Mouse (Mus musculus) E14TG2a.4 (cell line): ENCODE data around the gene I0C0044D17Rik.

Source experiments
- H3K27me3 ChIP-seq: 2 replicates; pipeline ENCODE4 v1.6.1; 2014; ENCODE audit warnings: low read length, control low read depth; ENCODE audit not compliant: insufficient read depth
- H3K36me3 ChIP-seq: 2 replicates; pipeline ENCODE4 v1.6.1; 2014; ENCODE audit warnings: low read length, control low read depth; ENCODE audit not compliant: insufficient read depth
- H3K4me1 ChIP-seq: replicated peaks from 2 replicates; pipeline ENCODE4 v1.6.1; 2014; ENCODE audit warnings: low read depth, low read length, control low read depth
- H3K4me3 ChIP-seq: replicated peaks from 2 replicates; pipeline ENCODE4 v1.5.1; 2014; ENCODE audit warnings: mild to moderate bottlenecking, low read length
- H3K9me3 ChIP-seq: 2 replicates; pipeline ENCODE4 v1.6.1; 2014; ENCODE audit warnings: low read length, control low read depth
- CTCF ChIP-seq: conservative IDR thresholded peaks from 2 replicates; pipeline ENCODE4 v1.5.1; 2014; ENCODE audit warnings: low read length
- NANOG ChIP-seq: IDR thresholded peaks from 2 replicates; pipeline ENCODE4 v1.6.1; 2014; ENCODE audit warnings: borderline replicate concordance, low read length, mixed read lengths
- POU5F1 ChIP-seq: IDR thresholded peaks from 2 replicates; pipeline ENCODE4 v1.6.1; 2014; ENCODE audit warnings: low read length, borderline replicate concordance

I0C0044D17Rik gene

DNA sequence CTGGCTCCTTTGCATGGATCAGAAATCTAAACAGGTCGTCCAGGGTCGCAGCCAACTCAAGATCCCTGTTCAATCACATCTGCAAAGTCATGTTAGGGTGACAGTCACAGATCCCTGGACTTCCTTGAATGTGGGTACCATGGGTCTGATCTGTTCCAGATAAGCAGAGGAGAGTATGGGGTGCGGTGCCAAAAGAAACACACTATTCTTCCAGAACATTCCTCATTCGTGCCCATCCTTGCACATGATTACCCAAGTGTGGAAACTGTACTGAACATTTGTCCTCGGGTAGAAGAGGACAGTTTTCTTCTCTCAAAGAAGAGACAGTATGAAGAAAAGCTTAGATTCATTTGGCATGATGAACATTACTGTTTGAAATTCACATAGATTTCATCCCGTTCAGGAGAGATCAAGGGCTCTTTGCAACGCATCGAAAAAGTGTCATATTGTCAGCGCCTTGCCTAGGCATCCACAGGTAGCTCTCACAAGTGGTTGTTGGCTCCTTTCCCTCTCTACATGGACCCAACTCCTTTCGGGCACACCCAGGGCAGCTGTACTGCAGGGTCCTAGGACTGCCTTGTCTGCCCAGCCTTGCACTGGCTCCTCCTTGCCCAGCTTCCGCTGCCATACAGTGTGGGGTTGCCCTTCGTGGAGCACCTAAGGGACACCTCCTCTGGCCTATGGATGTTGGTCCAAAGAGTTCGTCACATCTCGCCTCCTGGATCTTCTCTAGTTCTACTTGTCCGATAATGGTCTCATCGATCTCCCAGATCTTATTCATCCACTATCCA is 14.3 kb upstream of the I0C0044D17Rik start:
- Histone ChIP-seq H3K4me1 (peaks cover 52% of the 10 kb centered on the region), H3K9me3 (no peaks in the 10 kb centered on the region), H3K36me3 (no peaks in the 10 kb centered on the region), H3K27me3 (no peaks in the 10 kb centered on the region), H3K4me3 (no peak overlapping the region)
- TF ChIP-seq POU5F1 (no peak), NANOG (no peak), CTCF (no peak)

DNA sequence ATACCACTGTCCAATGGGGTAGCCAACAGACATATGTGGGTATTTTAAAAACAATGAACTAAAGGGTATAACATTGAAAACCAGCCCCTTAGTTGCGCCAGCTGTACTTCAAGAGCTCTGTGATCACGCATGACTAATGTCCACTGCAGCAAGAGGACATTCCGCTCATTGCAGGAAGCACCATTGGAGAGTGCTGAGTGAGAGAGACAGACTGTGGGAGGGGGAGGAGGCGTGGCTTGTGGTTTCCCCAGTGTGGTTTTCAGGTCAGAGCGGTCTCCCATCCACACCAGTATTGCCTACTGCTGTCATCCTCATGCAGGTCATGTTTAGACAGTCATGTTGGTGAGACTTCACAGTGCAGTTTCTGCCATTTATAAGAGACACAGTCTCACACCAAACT is 12.9 kb upstream of the I0C0044D17Rik start:
- TF ChIP-seq POU5F1 (no peak), CTCF (no peak), NANOG (no peak)
- peaks cover 38% of the 10 kb centered on the region for H3K4me1 ChIP-seq
- H3K27me3 ChIP-seq: no peaks in the 10 kb centered on the region
- no peaks in the 10 kb centered on the region for H3K9me3 ChIP-seq
- no peaks in the 10 kb centered on the region for H3K36me3 ChIP-seq
- no peak overlapping the region for H3K4me3 ChIP-seq

DNA sequence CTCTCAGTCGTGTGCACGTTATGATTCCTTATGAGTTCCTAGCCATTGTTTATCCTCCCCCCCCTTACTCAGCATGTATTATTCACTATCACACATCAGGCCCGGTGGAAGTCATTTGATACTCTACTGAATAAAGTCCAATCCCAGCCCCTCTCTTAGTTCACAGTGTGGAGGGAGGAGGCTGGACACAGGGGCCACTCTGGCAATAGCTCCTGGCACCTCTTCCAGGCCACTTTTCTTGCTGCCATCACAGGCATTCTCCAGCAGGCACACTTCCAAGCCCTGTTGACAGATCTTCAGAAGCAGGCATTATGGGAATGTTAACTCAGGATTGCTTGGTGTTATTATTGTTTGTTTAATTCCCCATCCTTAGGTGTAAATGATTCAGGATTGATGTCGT is 11.1 kb upstream of the I0C0044D17Rik start:
- peaks cover 20% of the 10 kb centered on the region for H3K4me1 ChIP-seq
- no peaks in the 10 kb centered on the region for H3K27me3 ChIP-seq
- H3K36me3 ChIP-seq: no peaks in the 10 kb centered on the region
- no peak overlapping the region for H3K4me3 ChIP-seq
- no peaks in the 10 kb centered on the region for H3K9me3 ChIP-seq
- TF ChIP-seq CTCF: no peak
- no peak for TF ChIP-seq POU5F1
- TF ChIP-seq NANOG: no peak

DNA sequence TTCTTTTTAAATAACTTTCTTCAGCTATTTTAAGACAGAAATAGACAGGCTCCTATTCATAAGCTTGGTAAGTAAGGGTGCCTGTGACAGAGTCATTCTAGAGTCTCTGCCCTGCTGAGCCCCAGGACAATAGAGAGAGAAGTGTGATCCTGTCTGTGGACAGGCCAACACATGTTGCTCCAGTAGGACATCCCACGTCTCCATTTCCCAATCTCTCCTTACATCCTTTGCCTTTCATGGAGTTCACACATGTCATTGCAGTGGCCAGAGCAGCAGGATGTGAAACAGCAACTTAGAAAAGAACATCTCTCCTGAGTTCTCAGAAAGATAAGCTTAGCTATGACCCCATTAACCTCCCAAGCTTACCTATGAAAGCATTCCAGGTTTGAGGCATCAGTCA is 8.1 kb upstream of the I0C0044D17Rik start:
- Histone ChIP-seq H3K9me3 (no peaks in the 10 kb centered on the region), H3K27me3 (no peaks in the 10 kb centered on the region), H3K36me3 (no peaks in the 10 kb centered on the region), H3K4me1 (peaks cover 13% of the 10 kb centered on the region; the same call in 1 of the 2 replicates), H3K4me3 (no peak overlapping the region)
- TF ChIP-seq NANOG: no peak
- TF ChIP-seq POU5F1: no peak
- no peak for TF ChIP-seq CTCF

DNA sequence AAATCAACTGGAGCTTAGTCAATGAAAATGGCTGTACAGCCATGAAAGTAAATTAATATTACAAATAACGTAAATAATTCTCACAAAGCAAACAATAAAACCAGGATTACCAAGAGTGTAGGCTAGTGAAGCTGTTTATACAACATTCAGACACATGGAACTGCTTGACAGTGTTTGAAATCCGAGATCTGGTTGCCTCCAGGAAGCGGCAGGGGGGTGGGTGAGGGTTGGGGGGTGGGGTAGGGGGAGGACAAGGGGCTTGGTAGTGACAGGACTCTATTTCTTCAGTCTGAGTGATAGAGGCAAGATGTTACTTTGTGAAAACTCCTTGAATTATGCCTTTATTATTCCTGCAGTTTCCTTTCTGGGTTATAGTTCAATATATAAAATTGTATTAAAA is 3.1 kb upstream of the I0C0044D17Rik start:
- TF ChIP-seq NANOG: no peak
- TF ChIP-seq CTCF: no peak
- Histone ChIP-seq H3K4me3 (no peak overlapping the region), H3K9me3 (peaks cover 7% of the 10 kb centered on the region; the same call in 1 of the 2 replicates), H3K4me1 (peaks cover 7% of the 10 kb centered on the region; the same call in 1 of the 2 replicates), H3K36me3 (no peaks in the 10 kb centered on the region), H3K27me3 (no peaks in the 10 kb centered on the region)

DNA sequence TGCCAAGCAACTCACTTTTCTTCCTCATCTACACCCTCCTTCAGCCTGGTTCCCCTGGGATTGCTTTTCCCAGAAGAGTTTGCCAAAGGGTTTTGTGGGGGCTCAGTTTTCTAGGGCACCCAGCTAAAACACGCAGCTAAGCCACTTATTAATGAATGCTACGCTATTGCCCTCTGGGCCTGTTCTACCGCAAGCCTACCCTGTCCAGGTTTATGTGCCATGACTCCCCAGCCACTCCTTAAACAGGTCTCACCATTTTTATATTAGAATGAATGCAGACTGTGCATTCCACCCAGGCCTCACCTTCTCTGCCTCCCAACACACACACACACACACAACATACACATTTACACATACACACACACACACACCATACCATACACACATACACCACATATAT is 593 bp downstream of the I0C0044D17Rik start:
- peaks cover 18% of the 10 kb centered on the region for H3K4me1 ChIP-seq
- peaks cover 7% of the 10 kb centered on the region; the same call in 1 of the 2 replicates for H3K9me3 ChIP-seq
- no peak overlapping the region for H3K4me3 ChIP-seq
- H3K27me3 ChIP-seq: peaks cover 26% of the 10 kb centered on the region
- H3K36me3 ChIP-seq: no peaks in the 10 kb centered on the region
- TF ChIP-seq NANOG: no peak
- TF ChIP-seq POU5F1: no peak
- TF ChIP-seq CTCF: no peak

DNA sequence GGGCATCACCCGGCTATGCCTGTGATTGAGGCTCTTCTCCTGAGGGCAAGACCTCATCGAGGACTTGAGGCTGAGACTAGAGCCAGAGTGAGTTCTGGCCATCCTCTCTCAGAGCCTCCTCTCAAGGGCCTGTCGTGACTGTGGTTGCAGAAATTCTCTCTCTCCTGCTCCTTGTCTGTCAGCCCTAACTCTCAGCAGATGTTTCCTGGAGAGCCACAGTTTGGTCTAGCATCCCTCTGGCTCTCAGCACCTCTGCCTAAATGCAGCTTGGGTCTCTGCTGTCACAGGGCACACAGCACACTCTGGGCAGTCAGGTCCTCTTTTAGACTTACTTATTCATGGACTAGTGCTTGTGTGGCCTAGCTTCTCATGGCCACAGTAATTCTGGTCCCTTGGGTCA is 1.2 kb downstream of the I0C0044D17Rik start:
- Histone ChIP-seq H3K27me3 (peaks cover 32% of the 10 kb centered on the region), H3K4me3 (no peak overlapping the region), H3K4me1 (peaks cover 22% of the 10 kb centered on the region), H3K36me3 (no peaks in the 10 kb centered on the region), H3K9me3 (peaks cover 7% of the 10 kb centered on the region; the same call in 1 of the 2 replicates)
- TF ChIP-seq POU5F1 (no peak), CTCF (no peak), NANOG (no peak)

DNA sequence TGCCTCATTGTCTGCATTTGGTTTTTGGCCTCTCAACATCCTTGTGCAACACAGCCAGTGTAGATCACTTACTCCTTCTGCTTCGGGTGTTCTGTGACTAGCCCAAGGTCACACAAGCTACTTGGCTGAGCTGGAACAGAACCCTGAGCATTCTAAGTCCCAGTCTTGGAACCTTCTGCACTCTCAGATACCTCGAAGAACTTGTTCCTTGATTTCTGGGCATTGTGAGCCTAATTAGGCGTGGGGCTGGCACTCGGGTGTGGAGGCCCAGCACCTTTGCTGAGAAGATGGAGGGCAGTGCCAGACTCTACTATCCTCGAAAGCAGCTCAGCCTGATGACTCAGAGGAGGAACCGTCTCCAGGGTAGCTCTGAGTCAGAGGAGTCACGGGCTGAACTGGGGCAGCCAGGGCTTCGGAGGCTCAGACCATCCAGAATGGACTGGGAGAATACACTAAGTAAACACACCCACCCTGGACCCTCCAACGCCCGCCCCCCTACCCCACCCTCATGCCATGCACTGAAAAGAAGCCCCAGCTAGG is 4.4 kb downstream of the I0C0044D17Rik start:
- peaks cover 37% of the 10 kb centered on the region for H3K4me1 ChIP-seq
- peaks cover 55% of the 10 kb centered on the region for H3K27me3 ChIP-seq
- no peak overlapping the region; the same call in 1 of the 2 replicates for H3K4me3 ChIP-seq
- no peaks in the 10 kb centered on the region for H3K36me3 ChIP-seq
- TF ChIP-seq POU5F1 (no peak), CTCF (no peak), NANOG (no peak)
- no peaks in the 10 kb centered on the region for H3K9me3 ChIP-seq
